Mouse (Mus musculus): ENCODE data around the gene Rfx7.

DNA sequence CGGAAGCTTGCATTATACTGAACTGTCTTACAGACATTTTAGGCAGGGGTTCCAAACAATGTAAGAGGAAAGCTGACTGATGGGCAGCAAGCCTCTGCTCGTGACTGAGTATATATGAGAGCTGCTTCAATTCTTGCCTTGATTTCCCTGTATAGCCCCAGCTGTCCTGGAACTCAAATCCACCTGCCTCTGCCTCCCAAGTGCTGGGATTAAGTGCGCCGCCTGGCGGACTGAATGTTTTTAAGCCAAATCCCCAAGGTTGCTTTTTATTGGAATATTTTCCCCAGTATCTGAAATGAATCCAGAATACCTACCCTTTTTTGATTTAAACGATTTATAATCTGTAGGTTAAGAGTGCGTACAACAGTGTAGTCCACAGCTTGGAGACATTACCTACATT lies 137.3 kb downstream of the Rfx7 start:
- peak; percentile 9; the same call in 1 of the 2 replicates for TF ChIP-seq CTCF (IDR thresholded peaks at IDR 0.05; ENCODE audit: low read depth)
- TF ChIP-seq EP300 (IDR thresholded peaks at IDR 0.05; ENCODE audit: low read depth), result no peak
